Mouse (Mus musculus) T-helper 1 cell (primary cell): ENCODE data around the gene Tsga10ip.
"Not testable (repeated sequence)": the region's sequence is repeated elsewhere in the genome, so short reads cannot be mapped to it uniquely, and the experiment has no call there.

Experiments
- in situ Hi-C: fragments of 300-600 bp; cut with MboI, MseI; formaldehyde crosslinking; loops from one replicate; pipeline ENCODE4 v1.15.1; 2025; ENCODE audit warnings: high pct_unique_total_duplicates

The Tsga10ip gene

DNA sequence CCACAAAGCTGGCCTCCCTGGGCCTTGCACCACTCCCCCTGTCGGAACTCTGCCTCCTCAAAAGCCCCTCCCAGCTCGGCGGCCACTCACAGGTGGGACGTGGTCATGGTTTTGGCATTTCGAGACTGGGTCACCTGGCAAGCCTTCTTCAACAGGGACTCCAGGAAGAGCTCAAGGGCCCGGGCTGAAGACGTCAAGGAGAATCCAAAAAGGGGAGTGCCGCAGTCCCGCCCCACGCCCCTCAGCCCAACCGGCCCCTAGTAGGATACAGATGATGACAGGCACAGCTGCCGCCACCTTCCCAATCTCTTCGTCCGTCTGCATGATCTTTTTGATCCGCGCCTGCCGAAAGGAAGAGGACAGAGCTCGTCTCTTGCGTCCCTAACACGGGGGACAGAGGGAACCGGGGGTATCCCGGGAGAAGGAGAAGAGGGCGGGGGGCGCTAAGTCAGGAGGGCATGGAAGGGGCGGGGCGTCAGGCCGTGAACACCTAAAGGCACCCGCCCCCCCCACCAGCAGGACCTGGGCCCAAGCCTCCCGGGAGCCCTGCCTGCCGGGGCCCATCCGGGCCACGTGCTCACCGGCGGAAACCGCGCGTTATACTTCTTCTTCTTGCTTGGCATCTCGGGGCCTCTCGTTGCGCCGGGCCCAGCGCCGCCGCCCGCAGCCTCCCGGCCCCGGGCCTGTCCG lies 21.9 kb upstream of the Tsga10ip start:
- in situ Hi-C loops, result no loop called here

GRCm38 (mm10) chr19:5423561-5423960 lies 21.2 kb upstream of the Tsga10ip start:
- in situ Hi-C loops, result no loop called here

DNA sequence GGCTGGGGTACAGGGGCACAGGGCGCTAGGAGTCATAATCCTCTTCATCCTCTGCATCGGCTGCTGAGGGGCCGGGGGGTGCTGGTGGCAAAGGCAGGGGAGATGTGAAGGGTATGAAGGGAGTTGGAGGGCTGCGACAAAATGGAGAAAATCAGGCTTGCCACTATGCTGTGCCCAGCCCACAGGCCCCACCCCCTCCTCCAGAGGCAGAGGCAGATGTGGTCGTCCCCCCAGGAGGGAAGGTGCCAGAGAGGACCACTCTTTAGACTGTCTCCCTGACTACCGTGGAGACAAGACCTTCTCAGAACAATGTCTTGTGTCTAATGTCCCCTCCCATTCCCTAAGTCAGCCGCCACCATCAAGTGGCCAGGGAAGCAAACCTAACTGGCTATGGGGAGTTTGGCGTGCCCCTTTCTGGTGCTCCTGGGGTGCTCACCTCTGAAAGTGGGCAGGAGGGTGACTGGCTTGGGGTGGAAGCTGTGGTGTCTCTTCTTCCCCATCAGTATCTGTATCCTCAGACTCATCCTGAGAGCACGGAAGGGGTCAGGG lies 20.6 kb upstream of the Tsga10ip start:
- in situ Hi-C loops, result no loop called here

DNA sequence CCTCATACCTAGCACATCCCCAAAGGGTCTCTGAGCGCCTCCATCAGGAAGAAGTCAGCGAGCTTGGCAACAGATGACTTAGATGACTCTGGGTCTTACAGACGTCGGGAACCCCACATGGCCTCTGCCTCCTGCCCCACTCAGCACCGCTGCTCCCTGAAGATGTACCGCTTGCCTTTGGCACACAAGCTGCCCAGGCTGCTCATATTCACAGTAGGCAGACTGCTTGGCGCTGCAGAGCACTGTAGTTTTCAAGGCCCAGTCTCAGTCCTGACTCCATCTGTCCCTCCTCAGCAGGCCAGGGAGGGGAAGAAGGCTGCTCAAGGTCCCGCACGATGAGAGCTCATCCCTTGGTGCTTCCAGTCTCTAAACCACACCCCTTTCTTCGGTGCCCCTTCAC lies 19.9 kb upstream of the Tsga10ip start:
- in situ Hi-C loops, result no loop called here

GRCm38 (mm10) chr19:5421784-5422183 lies 19.5 kb upstream of the Tsga10ip start:
- in situ Hi-C loops, result no loop called here

DNA sequence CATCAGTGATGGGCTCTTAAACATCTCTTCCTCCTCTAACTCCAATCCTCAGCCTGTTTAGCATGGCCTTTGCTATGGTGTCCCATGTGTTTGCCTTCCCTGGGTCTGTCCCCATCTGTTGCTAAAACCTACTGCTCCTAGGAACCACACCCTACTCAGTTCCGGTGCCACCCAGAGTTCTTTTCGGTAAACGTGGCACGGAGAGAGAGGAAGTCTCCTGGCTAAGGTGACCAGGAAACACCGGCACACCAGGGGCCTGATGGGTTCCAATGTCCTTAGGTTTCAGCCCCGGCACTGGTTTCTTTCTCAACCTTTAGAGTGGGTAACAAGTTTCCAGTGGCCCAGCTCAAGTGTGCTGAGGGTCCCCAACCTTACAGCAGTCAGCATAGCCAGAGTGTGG lies 18.3 kb upstream of the Tsga10ip start:
- in situ Hi-C loops, result no loop called here

DNA sequence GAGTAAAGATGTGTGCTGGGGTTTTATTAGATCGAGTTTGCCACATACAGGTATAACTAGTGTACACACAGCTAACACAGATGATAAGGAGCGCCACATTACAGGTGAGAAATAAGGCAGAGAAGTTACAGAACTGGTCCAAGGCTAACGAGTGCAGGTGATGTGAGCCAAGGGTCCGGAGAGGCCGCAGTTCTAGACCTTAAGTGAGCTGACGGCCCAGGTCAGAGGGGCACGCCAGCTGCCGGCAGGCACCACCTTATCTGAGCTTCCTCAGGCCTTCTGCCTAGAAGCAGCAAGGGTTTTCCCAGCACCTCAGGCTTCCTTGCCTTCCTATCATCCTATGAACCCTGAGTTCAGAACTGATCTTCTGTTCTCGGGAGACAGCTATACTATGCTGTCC lies 17.3 kb upstream of the Tsga10ip start:
- in situ Hi-C loops, result no loop called here

DNA sequence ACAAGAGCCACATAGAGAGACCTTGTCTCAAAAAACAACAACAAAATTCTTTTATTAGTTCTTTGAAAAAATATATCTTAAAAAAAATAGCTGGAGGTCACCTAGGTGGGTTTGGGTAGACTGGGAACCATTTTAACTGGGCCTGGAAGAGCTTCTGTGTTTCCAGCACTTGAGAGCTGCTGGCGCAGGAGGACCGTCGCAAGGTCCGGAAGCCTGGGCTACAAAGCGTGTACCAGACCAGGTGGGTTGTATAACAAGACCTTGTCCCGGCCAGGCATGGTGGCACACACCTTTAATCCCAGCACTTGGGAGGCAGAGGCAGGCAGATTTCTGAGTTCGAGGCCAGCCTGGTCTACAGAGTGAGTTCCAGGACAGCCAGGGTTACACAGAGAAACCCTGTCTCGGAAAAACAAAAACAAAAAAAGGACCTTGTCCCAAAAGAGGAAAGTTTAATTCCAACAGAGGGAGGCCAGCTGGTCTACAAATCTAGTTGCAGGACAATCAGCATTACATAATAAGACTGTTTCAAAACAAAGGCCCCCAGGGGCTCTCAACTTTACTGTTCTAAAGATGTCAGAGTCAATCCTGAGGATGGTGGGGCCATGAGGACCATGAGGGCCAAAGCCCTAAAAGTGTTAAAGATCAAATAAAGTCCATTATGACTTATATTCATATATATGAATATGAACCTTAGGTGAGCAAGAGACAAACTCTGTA lies 16.6 kb upstream of the Tsga10ip start:
- in situ Hi-C loops, result no loop called here

GRCm38 (mm10) chr19:5414534-5414957 lies 12.2 kb upstream of the Tsga10ip start:
- in situ Hi-C loops, result no loop called here

- in situ Hi-C loops, result no loop called here
These were observed 11.5 kb upstream of the Tsga10ip start for GRCm38 (mm10) chr19:5413840-5414239.

GRCm38 (mm10) chr19:5411961-5412360 lies 9.6 kb upstream of the Tsga10ip start:
- in situ Hi-C loops, result no loop called here

DNA sequence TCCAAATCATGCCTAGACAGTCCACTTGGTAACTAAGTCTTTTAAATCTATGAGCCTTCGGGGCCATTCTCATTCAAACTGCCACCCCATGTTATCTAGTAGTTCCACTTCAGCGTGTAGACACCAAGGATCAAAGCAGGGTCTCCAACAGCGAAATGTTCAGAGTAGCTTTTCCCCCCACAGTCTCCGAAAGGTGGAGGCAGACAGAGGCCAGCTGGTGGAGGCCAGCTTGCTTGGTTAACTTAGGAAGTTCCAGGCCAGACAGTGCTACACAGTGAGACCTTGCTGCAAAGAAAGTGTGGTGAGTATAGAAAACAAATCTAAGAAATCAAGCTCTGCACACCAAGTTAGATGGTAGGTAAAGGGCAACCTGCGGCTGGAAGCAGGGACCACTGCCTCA lies 8.3 kb upstream of the Tsga10ip start:
- in situ Hi-C loops, result no loop called here

DNA sequence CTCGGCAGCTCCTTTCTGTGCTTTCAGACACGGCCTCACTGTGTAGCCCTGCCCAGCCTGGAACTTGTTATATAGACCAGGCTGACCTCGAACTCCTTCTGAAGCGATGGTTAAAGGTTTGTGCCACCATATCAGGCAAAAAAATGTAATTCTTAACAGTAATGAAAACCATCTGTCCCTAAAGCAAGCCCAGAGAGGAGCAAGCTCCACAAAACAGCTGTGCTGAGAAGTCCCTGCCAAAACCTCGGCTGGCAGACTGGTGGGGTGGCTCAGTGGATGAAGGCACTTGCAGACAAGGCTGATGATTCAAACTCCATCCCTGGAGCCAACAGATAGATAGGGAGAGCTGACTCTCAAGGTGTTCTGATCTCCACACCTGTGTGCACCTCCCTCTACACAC lies 6.7 kb upstream of the Tsga10ip start:
- in situ Hi-C loops, result no loop called here

DNA sequence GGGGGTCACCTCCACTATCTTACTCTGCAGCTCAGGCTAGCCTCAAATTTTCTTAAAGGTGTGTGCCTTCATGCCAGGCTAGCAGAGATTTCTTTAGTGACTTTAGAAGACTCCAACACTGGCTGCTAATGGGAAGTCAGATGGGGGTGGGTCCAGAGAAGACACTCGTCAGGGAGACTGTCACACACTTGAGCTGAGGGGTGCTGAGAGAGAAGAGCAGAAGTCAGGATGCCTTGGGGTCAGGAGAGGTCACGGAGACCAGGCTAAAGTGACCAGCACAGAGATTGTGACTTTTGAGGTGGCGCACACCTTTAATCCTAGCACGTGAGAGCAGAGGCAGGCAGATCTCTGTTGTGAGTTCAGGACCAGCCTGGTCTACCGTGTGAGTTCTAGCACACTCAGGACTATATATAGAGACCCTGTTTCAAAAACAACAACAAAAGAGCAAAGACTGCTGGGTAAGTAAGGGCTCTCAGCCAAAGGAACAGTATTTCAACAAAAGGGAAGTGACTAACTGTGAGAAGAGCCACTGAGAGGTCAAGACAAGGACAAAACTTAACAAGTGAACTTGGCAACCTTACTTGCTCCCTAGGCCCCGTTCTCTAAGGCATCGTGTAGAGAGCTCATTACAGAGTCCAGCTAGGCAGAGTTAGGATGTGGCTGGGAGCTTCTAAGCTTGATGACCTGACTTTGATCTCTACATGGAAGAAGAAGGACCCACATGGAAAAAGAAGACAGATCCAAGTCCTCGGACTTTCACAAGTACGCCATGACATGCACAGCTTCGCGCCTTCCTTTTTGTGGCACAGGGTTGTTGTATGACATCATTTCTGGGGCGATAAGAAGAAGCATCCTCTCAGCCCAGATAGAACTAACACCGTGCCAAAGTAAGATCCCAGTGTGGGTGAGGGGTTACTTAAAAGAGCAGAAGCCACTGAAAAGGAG lies 6.0 kb upstream of the Tsga10ip start:
- in situ Hi-C loops, result no loop called here

- in situ Hi-C loops, result no loop called here
These were observed 4.8 kb upstream of the Tsga10ip start for GRCm38 (mm10) chr19:5407133-5407532.

DNA sequence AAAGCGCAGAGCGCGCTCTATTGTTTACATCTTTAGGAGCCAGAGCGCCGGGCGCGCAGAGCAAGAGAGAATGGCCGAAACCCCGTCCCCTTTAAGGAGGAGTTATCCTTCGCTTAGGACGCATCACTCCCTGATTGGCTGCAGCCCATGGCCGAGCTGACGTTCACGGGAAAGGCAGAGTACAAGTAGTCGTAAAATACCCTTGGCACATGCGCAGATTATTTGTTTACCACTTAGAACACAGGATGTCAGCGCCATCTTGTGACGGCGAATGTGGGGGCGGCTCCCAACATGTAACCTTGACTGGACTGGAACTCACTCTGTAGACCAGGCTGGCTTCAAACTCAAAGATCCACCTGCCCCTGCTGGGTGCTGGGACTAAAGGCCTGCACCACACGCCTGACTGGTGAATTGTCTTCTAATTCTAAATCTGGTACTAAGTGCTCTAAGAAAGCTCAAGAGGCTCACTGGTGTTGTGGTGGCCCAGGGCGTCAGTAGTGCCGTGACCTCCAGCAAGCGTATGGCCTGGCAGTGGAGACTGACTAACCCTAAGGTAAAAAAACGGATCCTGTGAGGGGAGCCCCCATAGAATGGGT lies 4.3 kb upstream of the Tsga10ip start:
- in situ Hi-C loops, result not testable (repeated sequence)

DNA sequence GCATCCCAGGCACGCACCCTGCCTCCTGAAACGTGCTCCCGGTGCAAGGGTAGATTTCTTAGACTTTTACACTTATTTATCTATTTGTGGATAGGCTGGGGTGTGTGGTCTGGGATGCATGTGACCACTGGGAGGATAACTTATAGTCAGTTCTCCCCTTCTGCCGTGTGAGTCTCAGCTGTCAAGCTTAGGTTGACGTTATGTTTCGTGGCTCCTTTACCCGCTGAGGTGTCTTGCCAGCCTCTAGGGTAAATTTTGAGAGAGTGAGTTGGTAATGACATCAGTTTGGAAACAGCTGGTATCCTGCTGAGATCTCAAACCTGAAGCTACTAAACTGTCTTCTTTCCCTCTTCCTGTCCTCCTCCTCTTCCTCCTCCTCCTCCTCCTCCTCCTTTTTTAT lies 3.6 kb upstream of the Tsga10ip start:
- in situ Hi-C loops, result no loop called here

GRCm38 (mm10) chr19:5401073-5401472 lies 1.3 kb downstream of the Tsga10ip start:
- in situ Hi-C loops, result not testable (repeated sequence)

GRCm38 (mm10) chr19:5395371-5395770 lies 7.0 kb downstream of the Tsga10ip start:
- in situ Hi-C loops, result no loop called here

GRCm38 (mm10) chr19:5394168-5394567 lies 8.2 kb downstream of the Tsga10ip start:
- in situ Hi-C loops, result no loop called here

DNA sequence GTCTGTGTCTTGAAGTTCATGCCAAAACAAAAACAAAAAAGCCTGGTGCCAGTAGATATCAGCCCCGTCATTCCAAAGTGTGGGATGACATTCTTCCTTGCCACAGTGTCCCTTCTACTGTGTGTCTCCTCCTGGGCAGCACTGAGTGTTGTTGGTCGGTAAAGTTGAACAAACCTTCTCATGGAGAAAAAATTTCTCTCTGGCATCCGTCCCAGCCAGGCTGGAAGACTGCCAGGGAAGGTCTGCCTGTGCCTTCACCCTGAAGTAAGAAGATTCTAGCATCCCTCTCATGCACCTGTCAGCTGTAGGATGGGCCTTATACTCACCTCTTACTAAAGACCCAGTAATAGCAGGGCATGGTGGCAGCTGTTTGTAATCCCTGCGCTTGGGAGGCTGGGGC lies 9.4 kb downstream of the Tsga10ip start:
- in situ Hi-C loops, result no loop called here

GRCm38 (mm10) chr19:5390416-5390815 lies 11.9 kb downstream of the Tsga10ip start:
- in situ Hi-C loops, result no loop called here
